Mouse (Mus musculus) cortical plate, adult 2 months (tissue): Measurements from ENCODE around the gene Zfp362.

ENCODE experiments used
- CTCF ChIP-seq: fragments of 200-500 bp; IDR thresholded peaks from 2 replicates; pipeline ENCODE4 v1.5.1; 2011; ENCODE audit warnings: mild to moderate bottlenecking, control low read depth, low read length; ENCODE audit not compliant: insufficient read depth; ENCODE audit errors: extremely low read depth
- POLR2A ChIP-seq: fragments of 200-500 bp; IDR thresholded peaks from 2 replicates; pipeline ENCODE4 v1.6.1; 2011; ENCODE audit warnings: mild to moderate bottlenecking, low read length, control low read depth; ENCODE audit not compliant: insufficient read depth; ENCODE audit errors: extremely low read depth

DNA sequence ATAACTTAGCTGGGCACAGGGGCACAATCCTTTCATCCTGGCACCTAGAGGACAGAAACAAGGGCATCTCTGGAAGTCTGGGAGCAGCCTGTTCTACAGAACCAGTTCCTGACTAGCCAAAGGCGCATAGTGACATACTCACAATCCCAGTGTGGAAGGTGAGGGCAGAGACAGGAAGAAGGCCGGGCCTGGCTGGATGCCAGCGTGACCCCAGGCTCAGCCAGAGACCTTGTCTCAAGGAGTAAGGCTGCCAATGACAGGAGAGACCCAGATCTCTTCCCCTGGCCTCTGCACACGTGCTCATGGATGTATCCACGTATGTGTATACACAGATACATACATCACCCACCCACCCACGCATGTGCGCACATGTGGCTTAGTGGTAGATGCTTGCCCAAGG is 23.8 kb downstream of the Zfp362 start:
- TF ChIP-seq POLR2A (no peak), CTCF (no peak)
